Mouse (Mus musculus) mouse trophoblast stem cell (cell line): ENCODE data around the gene Matn4.

ENCODE experiments used
- in situ Hi-C, 2 experiments: fragments of 300-500 bp; cut with MseI, MboI; formaldehyde crosslinking; loops; 2 replicates in 1 of 2; 3 replicates in 1 of 2; pipeline ENCODE4 v1.15.1; 2025

Gene Matn4

DNA sequence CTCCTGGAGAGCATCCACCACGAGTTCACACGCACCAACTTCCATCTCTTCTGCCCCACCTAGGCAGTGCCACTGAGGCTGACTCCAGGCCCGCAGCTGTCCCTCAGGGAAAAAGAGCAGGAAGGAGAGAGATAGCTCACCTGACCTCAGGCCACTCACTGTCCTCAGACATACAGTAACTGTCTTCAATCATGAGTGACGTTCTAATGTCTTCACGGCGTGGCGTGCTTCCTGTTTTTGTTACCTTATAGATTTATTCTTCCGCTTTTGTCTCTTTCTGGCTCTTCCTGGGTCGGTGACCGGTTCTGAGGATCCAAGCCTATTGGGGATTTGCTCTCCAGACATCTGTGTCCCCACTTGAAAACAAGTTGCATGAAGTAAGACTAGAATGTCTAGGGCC is 9.6 kb upstream of the Matn4 start:
- in situ Hi-C loops = loop anchor here in 1 of 2 experiments (10.0 kb wide), 1 partner anchor 100 kb away; no protein-coding TSS in a partner anchor

DNA sequence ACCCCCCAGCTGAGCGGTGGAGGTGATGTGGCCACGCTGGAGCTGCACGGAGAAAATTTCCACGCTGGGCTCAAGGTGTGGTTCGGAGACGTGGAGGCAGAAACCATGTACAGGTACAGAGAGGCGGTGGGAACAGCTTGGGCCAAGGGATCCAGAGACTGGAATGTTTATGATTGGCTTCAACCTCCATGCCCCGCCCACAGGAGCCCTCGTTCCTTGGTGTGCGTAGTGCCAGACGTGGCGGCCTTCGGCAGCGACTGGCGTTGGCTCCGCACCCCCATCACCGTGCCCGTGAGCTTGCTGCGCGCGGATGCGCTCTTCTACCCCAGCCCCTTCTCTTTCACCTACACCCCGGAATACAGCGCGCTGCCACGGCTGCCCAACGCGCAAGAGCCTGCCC is 9.2 kb upstream of the Matn4 start:
- in situ Hi-C loops = loop anchor here in 1 of 2 experiments (10.0 kb wide), 1 partner anchor 101 kb away; no protein-coding TSS in a partner anchor

- in situ Hi-C loops = no loop called here
Measured at GRCm38 (mm10) chr2:164407708-164408107, 2.7 kb upstream of the Matn4 start.

DNA sequence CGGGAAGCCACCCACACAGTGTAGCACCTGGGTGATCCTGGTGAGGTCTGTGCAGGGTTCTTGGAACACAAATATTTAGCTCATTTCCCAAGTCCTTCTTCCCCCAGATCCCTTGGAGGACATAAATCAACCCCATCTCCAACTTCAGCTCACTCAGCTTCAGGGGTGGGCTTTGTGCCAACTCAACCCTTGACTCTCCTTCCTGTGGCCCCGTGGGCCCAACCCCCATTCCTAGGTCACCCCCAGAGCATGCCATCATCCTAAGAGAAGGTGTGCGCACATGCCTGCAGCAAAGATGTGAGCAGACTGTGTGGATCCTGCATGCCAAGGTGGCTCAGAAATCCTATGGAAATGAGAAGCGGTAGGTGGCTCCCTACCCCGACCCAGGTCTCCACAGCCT is 559 bp upstream of the Matn4 start:
- in situ Hi-C loops = no loop called here

DNA sequence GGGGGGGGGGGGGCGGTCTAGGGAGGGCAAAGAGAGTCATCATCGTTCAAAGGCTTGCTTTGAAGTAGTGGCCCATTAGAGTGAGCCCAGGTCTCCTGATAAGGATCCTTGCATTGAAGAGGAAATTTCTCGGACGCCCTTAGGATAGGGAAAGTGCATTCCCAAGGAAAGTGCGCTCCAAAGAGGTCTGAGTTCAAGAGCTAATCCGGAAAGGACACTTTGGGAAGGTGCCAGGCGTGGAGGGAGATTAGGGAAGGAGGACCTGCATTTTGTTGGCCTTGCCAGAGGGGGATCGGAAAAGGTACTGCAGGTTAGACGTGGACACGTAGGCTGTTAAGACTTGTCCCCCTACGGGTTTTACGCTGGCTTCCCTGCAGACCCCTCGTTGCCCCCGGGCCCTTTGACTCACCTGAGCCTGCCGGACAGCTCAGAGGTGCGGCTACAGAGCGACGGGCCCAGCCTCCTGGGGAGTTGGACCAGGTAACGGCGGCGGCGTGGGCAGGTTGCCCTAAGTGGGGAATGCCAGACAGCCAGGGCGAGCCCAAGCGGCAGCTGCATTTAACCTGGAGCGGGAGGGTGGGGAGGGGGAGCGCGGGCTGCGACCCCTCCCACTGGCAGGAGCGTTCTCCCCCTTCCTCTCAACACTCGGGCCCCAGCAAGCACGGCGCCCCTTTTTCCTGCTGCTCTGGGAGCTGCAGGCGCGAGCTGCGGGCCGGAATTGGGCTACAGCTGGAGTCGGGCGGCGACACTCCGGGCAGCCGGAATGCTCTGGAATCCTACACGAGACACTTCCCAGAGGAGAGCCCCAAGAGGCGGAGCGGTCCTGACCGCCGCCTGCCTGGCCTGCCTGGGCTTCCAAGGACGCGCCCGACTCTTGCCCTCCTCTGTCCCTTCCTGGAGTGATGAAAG is 624 bp downstream of the Matn4 start:
- in situ Hi-C loops = no loop called here

DNA sequence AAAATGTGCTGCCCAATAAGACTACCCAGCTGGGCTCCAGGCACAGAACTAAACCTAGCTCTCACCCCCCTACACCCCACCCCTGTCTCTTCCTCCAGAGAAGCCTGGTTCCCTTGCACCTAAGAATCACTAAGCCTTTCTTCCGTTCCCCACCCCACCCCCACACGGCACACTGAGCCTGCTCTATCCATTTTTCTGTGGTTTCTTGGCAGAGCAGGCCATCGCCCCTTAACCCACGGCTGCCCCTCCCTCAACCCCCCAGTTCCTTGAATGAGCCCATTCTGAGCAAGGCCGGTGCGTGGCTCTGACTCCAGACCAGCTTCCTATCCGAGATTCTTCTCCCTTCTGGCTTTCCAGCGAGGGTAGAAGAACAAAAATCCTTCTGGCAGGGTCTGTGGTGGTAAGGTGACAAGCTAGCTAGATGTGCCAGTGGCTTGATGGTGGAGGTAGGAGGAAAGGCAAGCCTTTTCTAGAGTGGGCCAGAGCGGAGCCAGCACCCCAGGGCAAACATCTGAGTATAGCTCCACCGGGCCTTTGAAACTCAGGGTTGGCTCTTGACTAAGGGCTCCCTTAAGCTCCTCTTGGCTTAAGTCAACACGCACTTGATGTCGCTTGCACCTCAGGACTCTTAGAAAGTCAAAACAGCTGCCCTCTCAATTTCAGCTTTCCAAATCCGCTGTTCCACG is 1.4 kb downstream of the Matn4 start:
- in situ Hi-C loops = no loop called here

DNA sequence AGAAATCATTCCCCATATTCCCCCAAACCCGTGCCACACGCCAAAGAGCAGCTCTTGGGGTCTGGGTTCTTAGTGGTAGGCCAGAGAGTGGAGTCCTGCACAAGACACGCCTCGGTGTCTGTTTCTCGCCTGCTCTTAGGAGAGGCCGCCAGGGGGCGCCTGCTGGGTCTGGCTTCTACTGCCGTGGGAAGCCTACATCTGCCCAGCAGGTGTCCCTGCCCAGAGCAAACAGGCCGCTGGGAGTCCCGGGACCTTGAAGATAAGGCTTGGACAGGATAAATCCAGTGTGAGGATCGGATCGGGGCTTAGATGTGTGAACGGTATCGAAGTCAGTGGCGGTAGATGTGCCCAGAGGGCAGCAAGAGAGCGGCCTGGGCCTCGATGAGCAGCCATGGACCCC is 2.1 kb downstream of the Matn4 start, which contains the start of gene Rbpjl:
TSS of gene Rbpjl (plus strand) at position 236 of the 400 bp plus-strand sequence.
- in situ Hi-C loops = no loop called here

DNA sequence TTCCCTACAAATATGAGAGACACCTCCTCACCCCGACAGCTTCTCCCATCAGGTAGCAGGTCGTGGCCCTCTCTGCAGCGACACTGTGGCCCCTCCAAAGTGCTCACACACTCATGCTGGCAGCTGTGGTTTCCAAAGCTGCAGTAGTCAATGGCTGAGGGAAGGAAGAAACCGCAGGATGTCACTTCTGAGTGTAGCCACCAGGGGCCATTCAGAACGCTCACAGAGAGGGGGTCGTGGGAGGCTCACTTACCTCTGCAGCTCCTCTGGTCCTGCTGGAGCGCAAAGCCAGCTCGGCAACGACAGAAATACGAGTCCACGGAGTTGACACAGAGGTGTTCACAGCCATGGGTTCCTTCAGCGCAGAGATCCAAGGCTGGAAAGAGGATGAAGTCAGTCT is 8.0 kb downstream of the Matn4 start:
- in situ Hi-C loops = no loop called here

DNA sequence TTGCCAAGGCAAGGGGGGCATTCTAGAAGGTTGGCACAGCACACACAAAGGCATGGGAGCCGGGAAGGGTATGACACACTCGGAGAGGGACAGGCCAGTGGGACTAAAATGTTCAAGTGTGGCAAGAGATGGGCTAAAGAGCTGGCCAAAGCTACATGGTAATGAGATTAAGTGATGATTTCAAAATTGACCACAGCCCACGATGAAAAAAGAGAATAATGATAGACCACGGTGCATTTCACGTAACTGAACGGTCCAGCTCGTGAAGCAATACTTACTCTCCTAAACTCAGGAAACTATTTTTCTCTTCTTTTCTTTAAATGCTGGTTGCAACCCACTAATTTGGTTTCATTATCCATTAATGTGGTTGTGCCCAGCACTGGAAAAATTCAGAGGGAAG is 8.9 kb downstream of the Matn4 start:
- in situ Hi-C loops = no loop called here

GRCm38 (mm10) chr2:164393126-164393525 is 11.8 kb downstream of the Matn4 start:
- in situ Hi-C loops = loop anchor here in 1 of 2 experiments (5.0 kb wide), 1 partner anchor 41 kb away; no protein-coding TSS in a partner anchor

DNA sequence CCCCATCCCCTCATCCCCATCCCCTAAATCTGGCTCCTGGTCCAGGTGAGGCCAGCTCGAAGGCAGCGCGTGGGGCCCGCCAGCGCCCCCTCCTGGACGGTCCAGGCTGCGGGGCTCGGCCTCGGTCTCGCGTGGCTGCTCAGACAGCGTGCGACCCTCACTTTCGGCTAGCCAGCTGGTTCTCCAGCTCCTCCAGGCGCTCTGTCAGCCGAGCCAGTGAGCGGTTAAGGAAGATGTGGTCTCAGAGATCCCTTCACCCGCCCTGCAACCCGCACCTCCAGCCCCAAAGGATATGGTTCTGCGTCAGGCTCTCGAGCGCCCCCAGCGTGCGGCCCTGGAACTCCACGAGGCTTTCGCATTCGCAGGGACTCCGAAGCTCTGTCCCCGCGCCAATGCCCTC is 15.5 kb downstream of the Matn4 start:
- in situ Hi-C loops = no loop called here

- in situ Hi-C loops = no loop called here
Measured at GRCm38 (mm10) chr2:164389020-164389419, 15.9 kb downstream of the Matn4 start, which contains the start of gene Slpi. TSS of gene Slpi (minus strand) at chr2:164389095.

- in situ Hi-C loops = no loop called here
Measured at GRCm38 (mm10) chr2:164386953-164387352, 18.0 kb downstream of the Matn4 start.

DNA sequence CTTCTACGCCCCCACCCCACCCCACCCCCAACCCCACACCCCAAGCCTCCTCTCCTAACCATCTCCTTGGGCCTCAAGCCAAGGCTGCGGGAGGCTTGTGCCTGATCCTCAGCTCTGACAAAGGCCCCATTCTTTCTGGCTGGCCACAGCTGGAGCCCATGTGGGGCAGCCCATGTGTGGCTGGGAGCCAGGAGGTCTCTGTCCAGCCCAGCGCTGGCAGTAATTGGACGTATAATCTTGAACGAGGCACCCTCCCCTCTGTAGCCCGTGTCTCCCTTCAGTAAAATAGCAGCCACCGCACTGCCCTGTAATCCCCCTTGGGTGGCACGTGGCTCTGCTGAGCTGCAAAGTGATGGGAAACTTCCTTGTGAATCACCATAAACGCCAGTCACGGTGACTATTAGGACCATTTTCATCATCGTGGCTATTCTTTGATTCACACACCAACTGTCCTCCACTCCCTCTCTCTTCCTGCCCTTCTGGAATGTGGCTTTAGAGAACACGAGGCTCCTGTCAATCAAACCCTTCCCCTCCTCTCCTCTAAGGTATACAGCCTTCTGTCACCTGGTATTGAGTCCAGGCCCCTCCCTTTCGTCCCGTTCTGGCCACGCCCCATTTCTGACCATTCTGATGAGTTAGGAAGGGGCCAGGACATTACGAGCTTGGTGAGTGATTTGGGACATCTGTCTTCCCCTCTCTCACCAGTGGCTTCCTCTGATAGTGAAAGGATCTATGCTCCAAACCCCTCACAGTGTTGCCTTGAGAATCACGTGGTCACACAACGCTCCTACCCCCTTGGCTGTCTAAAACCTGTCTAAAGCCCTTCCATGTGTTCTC is 18.8 kb downstream of the Matn4 start:
- in situ Hi-C loops = no loop called here

- in situ Hi-C loops = no loop called here
Measured at GRCm38 (mm10) chr2:164383656-164384399, 21.1 kb downstream of the Matn4 start.

- in situ Hi-C loops = no loop called here
Measured at GRCm38 (mm10) chr2:164382971-164383370, 22.0 kb downstream of the Matn4 start.

DNA sequence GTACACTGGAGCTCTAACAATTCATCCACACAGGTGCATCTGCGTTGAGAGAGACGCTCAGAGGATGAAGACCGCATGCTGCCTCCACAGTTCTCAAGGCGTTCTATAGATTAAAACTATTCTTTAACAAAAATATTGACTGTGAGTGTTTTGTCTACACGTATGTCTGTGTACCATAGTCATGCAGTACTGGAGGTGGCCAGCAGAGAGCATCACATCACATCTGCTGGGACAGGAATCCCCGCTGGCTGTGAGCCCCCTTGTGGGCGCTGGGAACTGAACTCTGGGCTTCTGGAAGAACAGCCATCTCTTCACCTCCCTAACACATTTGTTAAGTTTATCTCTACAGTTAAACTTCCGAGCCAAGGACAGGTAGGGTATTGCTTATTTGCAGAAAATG is 23.2 kb downstream of the Matn4 start:
- in situ Hi-C loops = no loop called here

DNA sequence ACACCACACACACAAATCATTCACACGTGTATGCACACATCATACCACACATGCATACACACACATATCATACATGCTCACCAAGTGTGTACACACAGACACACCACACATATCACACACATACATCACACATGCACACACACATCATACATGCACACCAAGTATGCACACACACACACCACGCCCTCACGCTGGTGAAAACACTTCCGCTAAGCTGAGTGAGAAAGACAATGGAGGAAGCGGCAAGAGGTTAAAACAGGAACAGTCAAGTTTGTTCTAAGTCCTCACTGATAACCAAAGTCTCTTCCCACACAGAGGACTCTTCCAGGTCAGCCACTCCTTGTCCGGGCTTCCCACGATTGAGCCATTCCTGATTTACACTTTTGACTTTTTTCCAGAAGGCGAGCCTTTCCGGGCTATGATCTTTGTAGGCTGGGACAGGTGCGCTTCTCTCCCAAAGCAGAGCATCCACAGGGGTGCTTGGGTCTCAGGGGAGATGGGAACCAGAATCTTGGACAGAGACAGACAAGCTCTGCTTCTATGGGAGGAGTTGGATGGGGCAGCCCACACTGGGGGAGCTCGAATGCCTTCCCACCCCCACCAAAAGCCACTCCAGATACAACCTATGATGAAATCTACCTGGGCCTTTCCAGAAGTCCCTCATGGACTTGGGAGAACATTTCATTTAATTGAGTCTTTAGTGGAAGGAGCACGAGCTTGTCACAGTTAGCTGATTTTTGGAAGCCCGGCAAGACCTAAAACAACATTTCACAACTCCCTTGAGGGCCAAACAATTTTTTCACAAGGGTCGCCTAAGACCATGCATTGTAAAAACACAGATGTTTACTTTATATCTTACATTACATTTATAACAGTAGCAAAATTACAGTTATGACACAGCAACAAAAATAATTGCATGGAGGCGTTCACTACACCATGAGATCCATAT is 27.2 kb downstream of the Matn4 start:
- in situ Hi-C loops = no loop called here

DNA sequence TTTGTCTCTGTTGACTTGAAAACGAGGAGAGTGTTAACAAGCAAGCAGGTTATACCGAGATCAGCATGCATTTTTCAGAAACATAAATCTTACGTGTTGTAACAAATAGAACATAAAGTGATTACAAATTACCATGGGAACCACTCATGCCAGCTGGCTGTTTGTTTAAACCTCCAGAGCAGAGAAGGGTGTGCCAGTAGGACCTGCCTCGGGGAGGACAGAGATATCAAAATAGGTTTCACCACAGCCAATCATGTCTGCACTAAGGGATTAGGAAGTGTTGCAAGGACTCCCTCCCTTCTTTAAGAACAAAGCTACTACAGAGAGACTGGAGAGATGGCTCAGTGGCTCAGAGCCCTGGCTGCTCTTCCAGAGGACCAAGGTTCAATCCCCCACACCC is 31.8 kb downstream of the Matn4 start:
- in situ Hi-C loops = no loop called here
